Mouse (Mus musculus): Measurements from ENCODE around the gene Sycp2l. TPM values are rescaled to one million over a fixed set of nuclear protein-coding genes. Genes with fewer than 3 reads are reported as not detected.
A peak's percentile ranks its signal among the peaks of the same experiment; 100 is the strongest.

The Sycp2l gene
- total and polyA plus RNA-seq, 2 experiments from 2014 or later: not detected

- Histone ChIP-seq H3K36me3 (ENCODE audit: insufficient read depth) (no peaks in the 10 kb centered on the region), H3K27ac (ENCODE audit: low read depth, low read length) (no peak overlapping the region), H3K4me2 (ENCODE audit: low read depth) (no peak overlapping the region), H3K9me3 (ENCODE audit: low read length) (no peaks in the 10 kb centered on the region), H3K9ac (no peak overlapping the region), H3K27me3 (ENCODE audit: insufficient read depth, low read length) (no peaks in the 10 kb centered on the region; the same call in 1 of the 2 replicates), H3K4me1 (ENCODE audit: insufficient read depth) (no peaks in the 10 kb centered on the region), H3K4me3 (ENCODE audit: low read depth, low read length) (no peak overlapping the region)
- WGBS: 29% methylated on average over 9 of the region's 9 CpGs
- TF ChIP-seq CTCF (IDR thresholded peaks at IDR 0.05; ENCODE audit: low read depth): no peak
- no peak for DNase-seq
- ATAC-seq: no peak
These were observed 5.2 kb downstream of the Sycp2l start for GRCm38 (mm10) chr13:41119152-41119945.

DNA sequence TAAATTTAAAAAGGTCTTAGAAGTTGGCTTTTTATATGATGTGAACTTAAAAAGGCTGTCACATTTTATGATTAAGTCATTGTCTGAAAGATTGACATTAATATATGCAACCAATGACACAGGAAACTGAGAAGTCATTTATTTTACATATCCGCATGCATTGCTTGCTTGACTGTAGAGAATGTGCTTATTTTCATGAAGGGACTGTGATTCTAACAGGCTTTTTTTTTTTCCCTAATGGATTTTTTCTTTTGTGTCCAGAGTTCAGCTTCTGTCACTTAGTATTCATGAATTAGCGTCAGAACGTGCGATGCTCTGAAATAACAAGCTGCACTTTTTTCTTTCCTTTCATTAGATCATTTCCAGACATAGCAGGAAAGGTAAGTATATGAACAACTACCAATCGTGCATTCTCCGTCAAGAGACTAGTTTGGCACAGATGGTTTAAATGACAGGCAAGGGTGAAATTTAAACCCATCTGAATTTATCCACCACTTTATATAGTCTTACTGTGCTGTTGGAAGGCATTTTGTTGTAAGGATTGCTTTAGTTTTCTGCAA is 9.6 kb downstream of the Sycp2l start:
- Histone ChIP-seq H3K36me3 (ENCODE audit: insufficient read depth) (no peaks in the 10 kb centered on the region), H3K4me1 (ENCODE audit: insufficient read depth) (no peaks in the 10 kb centered on the region), H3K4me3 (ENCODE audit: low read depth, low read length) (no peak overlapping the region), H3K9me3 (ENCODE audit: low read length) (no peaks in the 10 kb centered on the region), H3K4me2 (ENCODE audit: low read depth) (no peak overlapping the region), H3K9ac (no peak overlapping the region), H3K27ac (ENCODE audit: low read depth, low read length) (no peak overlapping the region), H3K27me3 (ENCODE audit: insufficient read depth, low read length) (no peaks in the 10 kb centered on the region)
- DNase-seq (peak; percentile 14), ATAC-seq (peak; percentile 67; the same call in 1 of the 2 replicates)
- no peak for TF ChIP-seq CTCF (IDR thresholded peaks at IDR 0.05; ENCODE audit: low read depth)
- 34% methylated on average over 6 of the region's 6 CpGs for WGBS

DNA sequence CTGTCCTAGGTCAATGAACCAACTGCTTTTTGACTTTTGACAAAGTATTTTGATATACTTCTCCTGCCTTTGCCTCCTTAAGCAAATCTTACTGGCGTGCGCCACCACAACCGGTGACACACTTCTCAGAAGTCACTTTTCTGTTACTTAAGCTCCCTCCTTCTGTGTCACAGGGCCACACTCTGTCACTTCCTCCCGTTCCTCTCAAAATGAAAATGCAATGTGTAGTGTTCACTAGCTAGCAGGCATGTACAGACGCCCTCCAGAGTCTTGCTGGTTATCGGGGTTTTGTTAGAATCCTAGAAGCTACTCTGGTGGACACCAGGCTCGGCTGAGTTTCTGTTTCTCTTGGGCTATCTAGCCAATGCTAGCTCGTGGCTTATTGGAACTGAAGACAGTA is 14.2 kb downstream of the Sycp2l start:
- Histone ChIP-seq H3K27ac (ENCODE audit: low read depth, low read length) (no peak overlapping the region), H3K36me3 (ENCODE audit: insufficient read depth) (no peaks in the 10 kb centered on the region), H3K27me3 (ENCODE audit: insufficient read depth, low read length) (no peaks in the 10 kb centered on the region), H3K9ac (no peak overlapping the region), H3K9me3 (ENCODE audit: low read length) (no peaks in the 10 kb centered on the region), H3K4me3 (ENCODE audit: low read depth, low read length) (no peak overlapping the region), H3K4me1 (ENCODE audit: insufficient read depth) (no peaks in the 10 kb centered on the region), H3K4me2 (ENCODE audit: low read depth) (no peak overlapping the region)
- TF ChIP-seq CTCF (IDR thresholded peaks at IDR 0.05; ENCODE audit: low read depth): no peak
- ATAC-seq (no peak), DNase-seq (no peak)
- 88% methylated on average over 8 of the region's 8 CpGs for WGBS

- Histone ChIP-seq H3K9me3 (ENCODE audit: low read length) (no peaks in the 10 kb centered on the region), H3K9ac (no peak overlapping the region), H3K4me2 (ENCODE audit: low read depth) (no peak overlapping the region), H3K36me3 (ENCODE audit: insufficient read depth) (no peaks in the 10 kb centered on the region), H3K4me1 (ENCODE audit: insufficient read depth) (no peaks in the 10 kb centered on the region), H3K27me3 (ENCODE audit: insufficient read depth, low read length) (no peaks in the 10 kb centered on the region), H3K27ac (ENCODE audit: low read depth, low read length) (no peak overlapping the region), H3K4me3 (ENCODE audit: low read depth, low read length) (no peak overlapping the region)
- no peak for TF ChIP-seq CTCF (IDR thresholded peaks at IDR 0.05; ENCODE audit: low read depth)
- DNase-seq: no peak
- ATAC-seq: peak; percentile 38; the same call in 1 of the 2 replicates
- WGBS: 85% methylated on average over 8 of the region's 8 CpGs
These were observed 15.0 kb downstream of the Sycp2l start for GRCm38 (mm10) chr13:41129061-41129460.

DNA sequence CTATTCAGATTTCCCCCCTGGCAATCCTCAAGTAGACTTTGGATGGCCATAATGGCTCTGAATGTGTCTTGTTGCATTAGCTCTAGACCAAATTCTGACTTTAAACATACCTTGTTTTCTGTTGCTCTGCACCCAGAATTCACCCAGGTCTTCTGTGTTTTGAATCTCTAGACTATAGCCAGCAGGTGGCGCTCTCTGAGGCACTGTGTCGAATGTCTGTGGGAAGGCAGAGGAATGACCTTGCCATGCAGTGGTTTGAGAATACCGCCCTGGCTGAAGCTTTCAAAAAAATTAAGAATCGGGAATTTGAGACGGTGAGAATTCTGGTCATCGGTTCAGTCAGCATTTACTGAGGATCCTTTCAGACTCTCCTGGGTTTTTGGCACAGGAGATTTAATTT is 20.8 kb downstream of the Sycp2l start:
- Histone ChIP-seq H3K9me3 (ENCODE audit: low read length) (no peaks in the 10 kb centered on the region), H3K27me3 (ENCODE audit: insufficient read depth, low read length) (no peaks in the 10 kb centered on the region), H3K4me3 (ENCODE audit: low read depth, low read length) (no peak overlapping the region), H3K27ac (ENCODE audit: low read depth, low read length) (no peak overlapping the region), H3K9ac (no peak overlapping the region), H3K4me1 (ENCODE audit: insufficient read depth) (no peaks in the 10 kb centered on the region), H3K4me2 (ENCODE audit: low read depth) (no peak overlapping the region), H3K36me3 (ENCODE audit: insufficient read depth) (no peaks in the 10 kb centered on the region)
- TF ChIP-seq CTCF (IDR thresholded peaks at IDR 0.05; ENCODE audit: low read depth): peak; percentile 81
- 7% methylated on average over 6 of the region's 6 CpGs for WGBS
- DNase-seq: peak; percentile 80
- ATAC-seq: no peak

- Histone ChIP-seq H3K27me3 (ENCODE audit: insufficient read depth, low read length) (no peaks in the 10 kb centered on the region), H3K9me3 (ENCODE audit: low read length) (no peaks in the 10 kb centered on the region), H3K4me2 (ENCODE audit: low read depth) (no peak overlapping the region), H3K36me3 (ENCODE audit: insufficient read depth) (no peaks in the 10 kb centered on the region), H3K27ac (ENCODE audit: low read depth, low read length) (no peak overlapping the region), H3K4me1 (ENCODE audit: insufficient read depth) (no peaks in the 10 kb centered on the region), H3K9ac (no peak overlapping the region), H3K4me3 (ENCODE audit: low read depth, low read length) (no peak overlapping the region)
- DNase-seq (no peak), ATAC-seq (no peak)
- no peak for TF ChIP-seq CTCF (IDR thresholded peaks at IDR 0.05; ENCODE audit: low read depth)
- WGBS: 67% methylated on average over 6 of the region's 6 CpGs
These were observed 31.4 kb downstream of the Sycp2l start for GRCm38 (mm10) chr13:41145433-41145970.

- Histone ChIP-seq H3K4me2 (ENCODE audit: low read depth) (no peak overlapping the region), H3K27ac (ENCODE audit: low read depth, low read length) (no peak overlapping the region), H3K4me1 (ENCODE audit: insufficient read depth) (no peaks in the 10 kb centered on the region), H3K36me3 (ENCODE audit: insufficient read depth) (no peaks in the 10 kb centered on the region), H3K4me3 (ENCODE audit: low read depth, low read length) (no peak overlapping the region), H3K27me3 (ENCODE audit: insufficient read depth, low read length) (no peaks in the 10 kb centered on the region), H3K9ac (no peak overlapping the region), H3K9me3 (ENCODE audit: low read length) (no peaks in the 10 kb centered on the region)
- DNase-seq: peak; percentile 63
- 78% methylated on average over 10 of the region's 10 CpGs for WGBS
- TF ChIP-seq CTCF (IDR thresholded peaks at IDR 0.05; ENCODE audit: low read depth): peak; percentile 75
- no peak for ATAC-seq
These were observed 32.2 kb downstream of the Sycp2l start for GRCm38 (mm10) chr13:41146271-41146670.

Data from forebrain, postnatal 0 days (tissue).